Mouse (Mus musculus): Measurements from ENCODE around the gene Upf2.
"Not testable (repeated sequence)": the region's sequence is repeated elsewhere in the genome, so short reads cannot be mapped to it uniquely, and the experiment has no call there.

Gene Upf2

DNA sequence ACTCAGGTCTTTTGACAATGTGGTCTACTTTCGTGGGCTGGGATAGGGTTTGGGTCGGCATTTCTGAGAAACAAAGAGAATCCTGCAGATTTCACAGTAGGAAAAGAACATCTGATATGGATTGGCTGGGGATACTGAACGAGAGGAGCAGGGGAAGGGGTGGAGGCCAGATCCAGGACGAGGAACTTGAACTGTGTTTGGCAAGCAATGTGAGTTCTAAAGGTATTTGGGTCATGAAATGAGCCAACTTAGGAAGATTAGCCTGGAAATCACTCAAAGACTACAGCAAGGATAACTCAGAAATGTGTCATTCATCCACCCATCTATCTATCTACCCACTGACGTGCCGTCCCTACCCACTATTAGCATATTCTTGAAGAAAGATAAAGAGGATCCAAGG, 116.1 kb downstream of the Upf2 start:
- no peak for DNase-seq (ENCODE audit: low read depth, low spot score)

DNA sequence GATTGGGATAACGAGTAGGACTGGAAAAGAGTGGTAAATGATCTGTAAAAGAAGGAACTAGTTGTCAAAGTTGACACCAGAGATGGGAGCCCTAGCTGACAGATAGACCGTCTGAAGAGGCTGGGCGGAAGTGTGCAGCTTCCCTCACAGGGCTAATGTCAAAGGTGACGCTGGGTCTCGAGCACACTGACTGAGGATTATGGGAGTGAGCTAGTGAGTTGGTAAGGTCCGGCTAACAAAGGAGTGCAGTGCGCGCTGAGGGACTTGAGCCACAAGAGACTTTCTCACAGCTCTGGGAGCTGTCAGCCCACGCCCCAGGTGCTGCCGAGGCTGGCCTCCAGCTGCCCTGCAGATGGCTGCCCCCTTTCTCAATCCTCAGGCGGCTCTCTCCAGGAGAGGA, 119.7 kb downstream of the Upf2 start:
- no peak for DNase-seq (ENCODE audit: low read depth, low spot score)

DNA sequence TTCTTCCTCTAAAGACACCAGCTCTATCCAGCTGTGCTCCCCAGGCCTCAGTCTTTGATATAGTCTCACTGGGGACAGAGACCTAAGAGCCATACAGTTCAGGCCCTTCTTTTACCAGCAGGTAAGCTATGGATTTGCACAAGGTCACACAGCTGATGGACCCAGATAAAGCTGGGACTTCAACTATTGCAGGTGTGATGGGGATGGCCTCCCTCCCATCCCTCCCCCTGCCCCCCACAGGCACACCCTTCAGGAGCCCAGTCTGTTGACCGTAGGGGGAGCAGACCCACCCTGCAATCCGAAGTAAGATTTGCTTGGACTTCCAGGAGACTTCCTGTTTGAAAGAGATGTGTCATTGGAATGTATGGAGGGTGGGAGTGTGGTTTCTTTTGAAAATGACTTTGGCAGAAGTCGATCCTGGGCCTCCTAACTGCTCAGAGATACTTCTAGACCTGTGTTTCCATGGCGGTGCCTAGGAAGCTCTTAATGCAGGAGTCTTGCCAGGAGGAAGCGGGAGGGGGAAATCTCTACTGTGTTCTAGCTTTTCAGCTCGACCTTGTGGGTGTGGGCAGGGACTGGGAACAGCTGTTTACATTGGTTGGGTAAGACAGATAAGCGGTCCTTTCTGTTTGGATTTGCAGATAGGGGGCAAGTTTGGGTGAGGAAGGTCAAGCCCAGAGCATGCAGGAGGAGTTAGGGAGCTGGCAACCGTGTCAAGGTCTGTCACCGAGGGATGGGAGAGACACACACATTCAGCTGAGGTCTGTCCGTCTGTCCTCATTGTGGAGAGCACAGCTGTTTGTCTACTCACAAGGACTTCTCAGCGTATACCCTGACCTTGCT, 120.5 kb downstream of the Upf2 start:
- DNase-seq (ENCODE audit: low read depth, low spot score): peak; percentile 44

DNA sequence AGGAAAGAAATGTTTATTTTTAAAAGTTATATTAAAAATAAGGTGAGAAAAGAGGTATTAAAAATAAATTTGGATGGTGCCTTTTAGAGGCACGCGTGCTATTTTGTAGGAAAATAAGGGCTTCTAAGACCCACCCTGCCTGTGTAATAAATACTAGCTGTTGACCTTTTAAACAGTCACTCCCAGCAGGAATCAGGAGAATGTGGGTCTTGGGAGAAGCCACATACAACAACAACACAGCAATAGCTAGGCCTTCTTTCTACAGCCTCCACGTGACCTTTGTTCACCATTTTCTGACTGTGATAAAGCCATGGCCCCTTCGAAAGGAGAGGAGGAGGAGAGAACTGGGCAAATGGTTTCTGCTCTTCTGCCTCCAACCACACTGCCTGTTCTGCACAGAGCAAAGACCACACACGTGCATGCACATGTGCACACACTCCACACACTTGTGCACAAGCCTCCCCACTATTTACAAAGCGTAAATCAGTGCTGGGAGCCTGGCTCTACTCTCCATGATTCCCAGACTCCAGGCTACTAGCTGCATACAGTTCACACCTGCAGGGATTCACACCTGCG, 121.5 kb downstream of the Upf2 start:
- no peak for DNase-seq (ENCODE audit: low read depth, low spot score)

DNA sequence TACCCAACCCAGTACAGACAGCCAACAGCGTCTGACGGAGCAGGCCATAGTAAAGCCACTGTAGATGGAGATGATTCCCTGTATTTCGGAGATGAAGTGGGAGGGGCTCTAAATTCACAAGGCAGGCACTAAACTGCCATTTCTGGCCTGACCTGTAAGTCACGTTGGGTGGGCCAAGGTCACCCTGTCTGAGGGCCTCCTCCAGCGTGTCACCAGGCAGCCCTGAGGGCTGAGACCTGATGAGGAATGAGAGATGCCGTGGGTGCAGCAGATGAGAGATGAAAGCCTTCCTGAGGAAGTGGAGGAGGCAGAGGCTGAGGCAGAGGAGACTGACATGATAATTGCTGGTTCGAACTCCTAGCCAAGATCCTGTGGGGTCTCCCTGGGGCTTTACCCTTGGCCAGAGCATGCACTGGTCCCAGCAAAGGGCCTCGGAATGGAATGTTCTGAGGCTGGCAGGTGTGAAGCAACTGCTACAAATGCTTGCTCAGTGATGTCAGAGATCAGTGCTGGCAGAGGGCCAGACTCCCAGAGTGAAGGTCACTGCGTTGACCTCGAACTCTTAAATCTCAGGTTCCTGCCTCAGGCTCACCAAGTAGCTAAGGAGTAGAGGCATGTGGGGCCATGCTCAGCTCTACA, 123.7 kb downstream of the Upf2 start:
- peak; percentile 60 for DNase-seq (ENCODE audit: low read depth, low spot score)

DNA sequence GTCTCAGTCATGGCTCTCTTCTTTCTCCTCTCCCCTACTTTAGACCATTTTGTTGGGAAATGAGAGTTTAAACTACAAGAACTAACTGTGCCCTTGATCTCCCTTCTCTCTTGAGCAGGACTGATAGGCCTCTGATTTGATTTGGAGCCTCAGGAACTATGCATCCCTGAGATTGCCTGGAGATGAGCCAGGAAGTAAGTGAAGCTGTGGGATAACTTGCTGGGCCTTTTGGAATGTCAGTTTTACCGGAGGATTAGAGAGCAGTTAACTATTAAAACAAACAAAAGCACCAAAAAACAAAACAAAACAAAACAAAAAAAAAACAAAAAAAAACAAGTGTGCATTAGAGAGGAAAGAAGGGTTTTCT, 124.2 kb downstream of the Upf2 start:
- no peak for DNase-seq (ENCODE audit: low read depth, low spot score)

DNA sequence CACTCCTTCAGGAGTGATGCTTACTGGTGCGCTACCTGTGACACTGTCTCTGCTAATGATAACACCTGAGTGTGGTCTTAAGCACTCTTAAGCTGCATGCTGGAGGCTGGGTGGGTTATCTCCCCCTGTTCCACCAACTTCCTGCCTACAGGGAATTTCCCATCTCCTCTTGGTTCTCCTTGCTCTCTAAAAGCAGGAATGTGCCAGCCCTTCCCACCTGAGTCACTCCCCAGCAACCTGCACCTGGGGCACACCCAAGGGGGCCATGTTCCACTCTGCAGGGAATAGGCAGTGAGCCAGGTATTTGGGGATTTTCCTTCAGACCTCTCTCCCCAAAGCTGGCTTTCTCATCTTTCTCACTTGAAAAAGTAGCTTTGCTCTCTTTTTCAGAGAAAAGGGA, 128.8 kb downstream of the Upf2 start:
- no peak for DNase-seq (ENCODE audit: low read depth, low spot score)

DNA sequence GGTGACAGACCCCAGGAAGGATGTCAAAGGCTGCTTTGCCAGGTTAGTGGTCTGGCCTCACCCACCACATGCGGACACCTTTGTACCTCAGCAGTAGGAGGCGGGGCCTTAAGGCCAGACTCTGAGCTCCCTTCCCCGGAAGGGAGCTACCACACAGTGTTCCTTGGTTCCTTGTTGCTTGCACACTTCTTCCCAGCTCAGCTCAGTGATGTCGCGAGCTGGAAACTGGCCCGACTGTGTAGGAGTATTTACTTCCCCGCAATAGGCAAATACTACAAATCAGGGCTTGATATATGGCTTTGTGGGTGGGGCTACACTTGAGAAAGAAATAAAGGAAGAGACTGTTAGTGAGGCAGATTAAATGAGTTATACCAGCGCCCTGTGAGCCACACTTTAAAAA, 129.8 kb downstream of the Upf2 start:
- peak; percentile 45 for DNase-seq (ENCODE audit: low read depth, low spot score)

DNA sequence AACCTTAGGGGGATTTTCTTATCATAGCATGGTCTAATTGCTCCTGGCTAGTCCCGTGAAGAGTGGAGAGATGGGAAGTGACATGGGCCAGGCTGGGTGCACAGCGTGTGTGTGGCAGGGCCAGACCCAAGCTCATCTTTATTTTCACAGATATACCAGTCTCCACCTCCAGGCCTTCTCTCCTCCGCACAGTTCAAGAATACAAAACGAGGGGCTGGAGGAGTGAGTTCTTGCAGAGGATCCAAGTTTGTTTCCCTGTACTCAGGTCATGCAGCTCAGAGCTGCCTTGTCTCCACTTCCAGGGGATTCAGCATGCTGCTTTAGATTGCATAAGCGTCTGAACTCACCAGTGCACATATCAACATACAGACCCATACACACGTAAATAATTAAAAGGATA, 131.3 kb downstream of the Upf2 start:
- no peak for DNase-seq (ENCODE audit: low read depth, low spot score)

DNA sequence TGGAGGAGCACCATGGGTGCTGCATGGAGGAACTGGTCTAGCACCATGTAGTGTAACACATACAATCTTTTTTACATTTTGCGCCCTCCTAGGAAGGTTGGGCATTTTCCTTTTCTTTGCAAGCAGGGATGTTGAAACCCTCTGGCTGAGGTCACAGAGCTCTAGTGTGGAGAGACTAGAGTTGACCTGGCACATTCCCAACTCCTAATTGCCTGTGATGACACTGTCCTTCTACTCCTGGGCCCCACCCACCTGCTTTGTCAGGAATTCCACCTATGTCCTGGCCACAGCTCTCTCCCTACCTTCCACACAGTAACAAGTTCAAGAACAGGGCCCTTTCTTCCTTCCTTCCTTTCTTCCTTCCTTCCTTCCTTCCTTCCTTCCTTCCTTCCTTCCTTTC, 132.4 kb downstream of the Upf2 start:
- DNase-seq (ENCODE audit: low read depth, low spot score): peak; percentile 19

DNA sequence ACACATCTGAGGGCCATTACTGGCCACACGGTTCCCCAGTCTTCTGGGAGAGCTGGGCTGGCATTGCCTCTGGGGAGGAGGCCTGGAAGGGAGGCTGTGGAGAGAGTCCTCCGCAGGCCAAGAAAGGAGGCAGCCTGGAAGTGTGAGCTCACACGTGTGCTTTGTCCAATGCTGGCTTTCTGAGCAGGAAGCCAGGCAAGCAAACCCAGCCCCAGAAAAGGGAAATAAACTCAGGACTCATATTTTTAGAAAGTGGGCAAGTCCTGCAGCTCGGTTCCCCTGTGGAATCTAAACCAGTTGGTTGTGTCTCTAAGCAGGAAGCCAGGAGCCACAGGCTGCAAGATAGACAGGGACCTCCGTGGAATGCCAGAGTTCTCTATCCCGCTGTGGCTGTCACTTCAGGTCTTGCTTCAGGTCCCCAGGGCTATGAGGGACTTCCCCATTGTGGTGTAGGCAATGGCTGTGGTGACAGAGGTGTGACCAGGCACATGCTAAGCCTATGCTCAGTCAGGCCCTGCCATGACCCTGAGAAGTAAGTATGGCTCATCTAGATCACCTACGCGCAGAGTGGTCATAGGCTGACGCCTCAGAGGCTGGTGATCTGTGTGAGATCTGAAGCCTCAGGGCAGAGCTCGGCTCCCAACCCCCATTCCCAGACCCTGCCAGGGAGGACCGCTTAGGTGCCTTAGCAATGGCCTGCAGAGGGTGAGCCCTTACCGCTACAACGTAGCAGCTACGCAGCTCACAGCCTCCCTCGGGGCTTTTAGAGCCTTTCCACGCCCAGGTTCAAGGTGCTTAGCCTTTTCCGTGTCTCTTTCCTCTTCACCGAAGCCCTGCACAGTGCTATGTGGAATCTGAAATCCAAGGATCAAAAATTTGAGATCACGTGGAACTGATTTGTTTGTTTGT, 134.6 kb downstream of the Upf2 start:
- no peak for DNase-seq (ENCODE audit: low read depth, low spot score)

DNA sequence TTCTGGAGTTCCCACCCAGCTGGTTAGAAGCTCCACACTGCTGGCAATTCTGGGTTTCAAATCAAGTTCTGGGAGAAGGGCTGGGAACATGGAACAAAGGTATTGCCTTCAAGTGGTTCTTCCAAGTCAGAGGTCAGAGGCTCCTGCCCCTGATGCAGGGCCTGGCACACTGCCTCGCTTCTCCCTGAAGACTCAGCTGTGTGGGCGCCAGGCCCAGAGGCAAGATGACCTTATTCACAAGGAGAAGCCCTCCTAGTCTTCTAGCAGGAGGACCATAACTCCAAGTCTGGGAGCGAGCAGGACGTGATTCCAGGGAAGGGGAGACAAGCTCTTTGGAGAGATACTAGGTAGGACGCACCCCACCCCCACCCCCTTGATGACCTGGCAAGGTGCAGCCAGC, 135.9 kb downstream of the Upf2 start:
- DNase-seq (ENCODE audit: low read depth, low spot score): no peak

DNA sequence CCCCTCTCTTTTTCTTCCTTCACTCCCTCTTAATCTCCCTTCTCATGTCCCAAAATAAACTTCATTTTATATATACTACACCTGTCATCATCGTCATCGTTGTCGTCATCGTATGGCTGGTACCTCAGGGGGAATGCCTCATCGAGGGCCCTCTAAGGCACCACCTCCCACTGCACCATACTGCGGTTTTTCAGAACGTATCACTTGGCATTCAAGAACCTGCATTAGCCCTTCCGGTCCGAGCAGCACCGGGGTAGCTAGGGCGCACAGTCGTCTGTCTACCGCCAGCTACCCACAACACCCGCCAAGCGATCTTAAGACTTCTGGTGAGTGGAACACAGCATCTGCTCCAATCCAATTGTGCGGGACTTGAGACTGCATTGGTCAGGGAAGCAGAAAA, 138.7 kb downstream of the Upf2 start:
- not testable (repeated sequence) for DNase-seq (ENCODE audit: low read depth, low spot score)

DNA sequence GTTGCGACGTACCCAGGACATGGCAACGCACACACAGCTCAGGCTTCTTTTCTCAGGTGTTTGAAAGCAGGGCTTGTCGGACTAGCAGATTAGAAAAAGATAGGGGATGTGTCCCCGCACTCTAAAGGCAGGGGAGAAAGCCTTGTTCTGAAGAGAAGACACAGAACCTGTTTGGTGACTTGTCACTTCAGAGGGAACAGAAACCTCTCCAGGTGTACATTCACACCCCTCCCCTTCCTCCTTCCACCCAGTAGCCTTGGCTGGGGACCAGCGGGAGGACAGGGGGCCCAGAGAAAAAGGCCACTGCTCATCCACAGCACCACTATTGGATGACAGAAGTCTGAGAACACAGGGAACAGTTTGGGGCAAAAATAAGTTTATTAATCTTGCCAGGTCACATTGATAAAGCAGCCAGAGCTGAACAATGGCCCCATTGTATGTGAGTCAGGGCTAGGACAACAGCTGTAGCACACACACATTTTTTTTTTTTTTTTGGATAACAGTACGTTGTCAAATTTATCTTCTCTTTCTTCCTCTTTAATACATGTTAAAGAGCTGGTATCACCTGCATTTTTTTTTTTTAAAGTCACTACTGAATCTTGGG, 145.9 kb downstream of the Upf2 start:
- peak; percentile 34 for DNase-seq (ENCODE audit: low read depth, low spot score)

DNA sequence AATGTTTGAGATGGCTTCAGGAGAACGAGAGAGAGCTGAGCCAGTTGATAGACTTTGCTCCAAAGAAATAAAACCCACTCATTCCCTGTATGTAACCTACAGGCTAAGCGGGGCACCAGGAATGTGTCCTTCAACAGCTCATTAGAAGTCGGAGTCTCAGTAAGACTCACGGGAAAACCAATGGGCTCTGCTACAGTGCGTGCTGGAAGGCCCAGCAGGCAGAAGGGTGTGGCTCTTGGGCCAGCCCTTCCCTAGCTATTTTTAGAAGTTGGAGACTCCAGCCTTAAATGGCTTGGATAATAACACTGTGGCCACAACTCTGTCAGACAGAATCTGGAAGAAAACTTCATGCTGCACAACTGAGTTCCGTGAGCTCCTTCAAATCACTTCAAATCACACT, 147.7 kb downstream of the Upf2 start:
- DNase-seq (ENCODE audit: low read depth, low spot score): peak; percentile 61

DNA sequence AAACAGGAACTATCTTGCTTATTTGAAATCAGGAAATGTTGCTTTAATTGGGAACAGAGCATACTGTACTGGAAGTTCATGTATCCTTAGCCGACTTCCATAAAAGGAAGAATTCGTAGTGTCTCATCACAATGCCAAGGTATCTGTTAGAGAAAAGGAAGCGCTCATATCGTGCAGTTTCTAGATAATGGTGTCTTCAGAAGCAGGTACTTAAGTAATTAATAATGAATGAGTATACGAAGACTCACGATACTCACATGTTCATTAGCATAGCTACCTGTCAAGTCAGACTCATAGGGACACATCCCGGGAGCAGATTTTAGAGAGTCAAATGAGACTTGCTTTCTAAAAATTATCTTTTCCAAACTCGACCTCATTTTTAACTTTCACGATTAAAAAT, 148.2 kb downstream of the Upf2 start:
- no peak for DNase-seq (ENCODE audit: low read depth, low spot score)

DNA sequence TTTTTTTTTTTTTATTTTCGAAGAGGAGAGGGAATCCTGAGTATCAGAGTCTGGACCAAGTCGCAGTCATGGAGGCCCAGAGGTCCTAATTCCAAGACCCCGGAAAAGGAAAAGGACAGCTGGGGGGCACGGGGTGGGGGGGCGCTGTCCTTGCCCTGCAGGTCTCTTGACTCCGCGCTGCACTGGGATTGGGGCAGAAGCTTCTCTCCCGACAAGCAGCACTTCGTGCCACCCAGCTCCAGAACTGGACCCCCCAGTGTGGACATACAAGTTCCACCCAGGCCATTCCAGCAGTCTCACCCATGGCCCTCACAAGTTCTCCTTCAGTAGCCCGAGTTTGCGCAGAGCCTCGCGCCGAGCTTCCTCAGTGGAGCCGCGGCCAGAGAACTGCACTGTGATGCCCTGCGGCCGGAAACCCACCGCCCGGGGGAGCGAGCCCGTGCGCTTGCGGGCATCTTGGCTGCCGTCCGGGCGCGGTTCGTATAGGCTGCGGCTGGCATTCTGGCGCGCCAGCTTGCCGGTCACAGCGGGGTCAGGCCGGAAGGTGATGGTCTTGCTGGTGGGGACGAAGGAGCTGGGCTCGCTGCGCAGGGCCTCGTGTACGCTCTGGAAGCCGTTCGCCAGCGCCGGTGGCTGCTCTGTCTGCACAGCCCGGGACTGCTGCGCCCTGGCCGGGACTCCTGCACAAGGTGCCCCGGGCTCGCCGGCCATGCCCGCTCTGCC, 148.9 kb downstream of the Upf2 start:
- DNase-seq (ENCODE audit: low read depth, low spot score): no peak

DNA sequence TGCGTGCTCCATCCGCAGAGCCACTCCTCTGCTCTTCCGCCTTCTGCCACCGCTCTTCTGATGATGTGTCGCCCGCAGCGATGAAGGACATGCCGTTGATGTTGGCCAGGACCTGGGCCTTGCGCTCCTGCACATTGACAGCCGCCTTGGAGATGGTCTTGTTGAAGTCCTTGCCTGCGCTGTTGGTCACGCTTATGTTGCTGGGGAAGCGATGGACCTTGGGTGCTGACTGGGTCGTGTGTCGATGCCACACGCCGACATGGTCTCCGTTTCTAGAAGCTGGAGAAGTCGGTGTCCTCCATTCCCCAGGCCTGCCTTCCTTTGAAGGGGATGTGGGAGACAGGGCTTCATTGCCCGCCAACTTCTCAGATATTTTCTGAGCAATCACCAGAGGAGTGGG, 149.5 kb downstream of the Upf2 start:
- DNase-seq (ENCODE audit: low read depth, low spot score): no peak

DNA sequence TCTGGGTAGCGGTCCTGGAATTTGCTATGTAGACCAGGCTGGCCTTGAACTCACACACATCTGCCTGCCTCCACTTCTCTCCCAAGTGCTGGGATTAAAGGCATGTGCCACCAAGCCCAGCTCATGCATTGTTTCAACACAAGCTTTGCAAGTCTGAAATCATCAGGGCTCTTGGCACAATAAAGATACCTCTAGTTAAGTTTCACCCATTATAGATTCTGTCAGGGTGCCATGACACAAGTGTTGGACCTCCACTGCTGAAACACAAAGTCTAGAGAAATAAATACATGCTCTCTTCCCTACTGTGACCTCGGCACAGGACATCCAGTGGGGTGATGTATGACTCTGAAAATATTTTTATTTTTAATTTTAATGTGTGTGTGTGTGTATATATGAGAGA, 154.2 kb downstream of the Upf2 start:
- no peak for DNase-seq (ENCODE audit: low read depth, low spot score)

All from 3T3-L1 (cell line).